Mouse (Mus musculus) heart, embryonic 14.5 days (tissue): ENCODE measurements around the gene Exoc3l. TPM values are rescaled to one million over a fixed set of nuclear protein-coding genes. Genes with fewer than 3 reads are reported as not detected.

Experiments used
- ATAC-seq: fragments of 200-750 bp; cut with Nextera tagmentation; 2 replicates; pipeline ENCODE4 v1.8.0; 2017; ENCODE audit warnings: low read depth, moderate TSS enrichment; ENCODE audit not compliant: insufficient number of reproducible peaks, insufficient read depth, low FRiP score
- H3K27ac ChIP-seq, 2 experiments: fragments of 200-500 bp in 1 of 2; fragments of 300-500 bp in 1 of 2; sonication (generic) in 1 of 2; replicated peaks in 1 of 2; 2 replicates each; pipeline ENCODE4 v1.5.1; 2012 to 2014; ENCODE audit warnings: low read depth in 2 of 2, low read length in 2 of 2, control low read depth in 1 of 2, mild to moderate bottlenecking in 1 of 2, mixed read lengths in 1 of 2; ENCODE audit not compliant: control insufficient read depth in 1 of 2, insufficient read depth in 1 of 2
- H3K27me3 ChIP-seq: fragments of 300-500 bp; sonication (generic); 2 replicates; pipeline ENCODE4 v1.6.1; 2014; ENCODE audit warnings: mild to moderate bottlenecking, low read length, control low read depth; ENCODE audit not compliant: control insufficient read depth, insufficient read depth
- H3K36me3 ChIP-seq: fragments of 300-500 bp; sonication (generic); 2 replicates; pipeline ENCODE4 v1.6.1; 2014; ENCODE audit warnings: mild to moderate bottlenecking, control low read depth, low read length, mixed read lengths; ENCODE audit not compliant: control insufficient read depth, insufficient read depth
- H3K4me1 ChIP-seq, 2 experiments: fragments of 200-500 bp in 1 of 2; fragments of 300-500 bp in 1 of 2; sonication (generic) in 1 of 2; 2 replicates each; pipeline ENCODE4 v1.6.1; 2012 to 2014; ENCODE audit warnings: low read length in 2 of 2, control low read depth in 1 of 2, mixed read lengths in 1 of 2; ENCODE audit not compliant: control insufficient read depth in 2 of 2, insufficient read depth in 2 of 2
- H3K4me2 ChIP-seq: fragments of 300-500 bp; sonication (generic); 2 replicates; pipeline ENCODE4 v1.6.1; 2014; ENCODE audit warnings: mild to moderate bottlenecking, low read length
- H3K4me3 ChIP-seq, 2 experiments: fragments of 200-500 bp in 1 of 2; fragments of 300-500 bp in 1 of 2; sonication (generic) in 1 of 2; 2 replicates each; pipeline ENCODE4 v1.5.1; 2012 to 2014; ENCODE audit warnings: low read length in 2 of 2, mild to moderate bottlenecking in 2 of 2, control low read depth in 1 of 2, low read depth in 1 of 2, moderate library complexity in 1 of 2; ENCODE audit not compliant: control insufficient read depth in 1 of 2, insufficient read depth in 1 of 2
- H3K9ac ChIP-seq: fragments of 300-500 bp; sonication (generic); 2 replicates; pipeline ENCODE4 v1.6.1; 2014; ENCODE audit warnings: mild to moderate bottlenecking, low read length
- H3K9me3 ChIP-seq: fragments of 300-500 bp; sonication (generic); 2 replicates; pipeline ENCODE4 v1.6.1; 2016; ENCODE audit warnings: low read length, control low read depth; ENCODE audit not compliant: control insufficient read depth
- WGBS: fragments of 180-500 bp; shearing (Covaris S2); extraction: QIAGEN DNeasy Blood & Tissue Kit; methylation state at CpG from one replicate; pipeline ENCODE4 v1.1.7; 2014; 5-methylcytosine and 5-hydroxymethylcytosine counted together
- polyA plus RNA-seq: library from polyadenylated mRNA; unstranded; fragments of >200 nt; fragmentation: Nextera tagmentation; extraction: Ambion mirVana; gene quantifications from 2 replicates; pipeline ENCODE4 v1.2.1, GENCODE M21; 2014

Gene Exoc3l
- polyA plus RNA-seq, 1 experiment from 2014 or later: 14.7 TPM

- peak; percentile 41 for ATAC-seq
- Histone ChIP-seq H3K4me3 (peak within 1 kb of the TSS; percentile 38 to 46), H3K9me3 (no peaks in the 10 kb centered on the region), H3K4me2 (peak within 1 kb of the TSS; percentile 83), H3K27me3 (no peaks in the 10 kb centered on the region), H3K36me3 (peaks cover 75% of the 10 kb centered on the region), H3K27ac (peak within 1 kb of the TSS; percentile 53 to 66), H3K4me1 (peaks cover 23 to 31% of the 10 kb centered on the region in 2 experiments), H3K9ac (peak within 1 kb of the TSS; percentile 74)
- WGBS: 5% methylated on average over 29 of the region's 30 CpGs
These were observed 9.6 kb upstream of the Exoc3l start, which contains the start of gene Elmo3 for GRCm38 (mm10) chr8:105305211-105306145. Gene Elmo3, plus strand, starts transcription at chr8:105305601.

GRCm38 (mm10) chr8:105304325-105305210, 8.7 kb upstream of the Exoc3l start:
- H3K4me3 ChIP-seq: no peak overlapping the region
- H3K4me2 ChIP-seq: no peak overlapping the region
- WGBS: 41% methylated on average over 9 of the region's 9 CpGs
- H3K9me3 ChIP-seq: no peaks in the 10 kb centered on the region
- H3K27me3 ChIP-seq: no peaks in the 10 kb centered on the region
- peaks cover 23 to 31% of the 10 kb centered on the region in 2 experiments for H3K4me1 ChIP-seq
- H3K9ac ChIP-seq: peak overlapping the region; percentile 74
- peak overlapping the region in 1 of 2 experiments; percentile 39; a peak in 3 of 4 replicates for H3K27ac ChIP-seq
- peak; percentile 11; the same call in 1 of the 2 replicates for ATAC-seq
- H3K36me3 ChIP-seq: peaks cover 78% of the 10 kb centered on the region

GRCm38 (mm10) chr8:105303874-105304273, 8.0 kb upstream of the Exoc3l start:
- no peaks in the 10 kb centered on the region for H3K27me3 ChIP-seq
- H3K4me1 ChIP-seq: peaks cover 24 to 34% of the 10 kb centered on the region in 2 experiments
- H3K9me3 ChIP-seq: no peaks in the 10 kb centered on the region
- no peak overlapping the region for H3K4me3 ChIP-seq
- no peak overlapping the region for H3K9ac ChIP-seq
- ATAC-seq: no peak
- no peak overlapping the region for H3K4me2 ChIP-seq
- peaks cover 76% of the 10 kb centered on the region for H3K36me3 ChIP-seq
- WGBS: 51% methylated on average over 9 of the region's 9 CpGs
- H3K27ac ChIP-seq: peak overlapping the region; percentile 30 to 39; a peak in 3 of 4 replicates

- Histone ChIP-seq H3K4me3 (no peak overlapping the region), H3K36me3 (peaks cover 75% of the 10 kb centered on the region), H3K4me1 (peaks cover 29 to 38% of the 10 kb centered on the region in 2 experiments), H3K9ac (no peak overlapping the region), H3K27ac (peak overlapping the region in 1 of 2 experiments; percentile 30; a peak in 1 of 4 replicates), H3K4me2 (no peak overlapping the region), H3K9me3 (no peaks in the 10 kb centered on the region), H3K27me3 (no peaks in the 10 kb centered on the region)
- ATAC-seq: no peak
- WGBS: 73% methylated on average over 8 of the region's 8 CpGs
These were observed 7.5 kb upstream of the Exoc3l start for GRCm38 (mm10) chr8:105303396-105303795.

GRCm38 (mm10) chr8:105299962-105300361, 4.1 kb upstream of the Exoc3l start:
- Histone ChIP-seq H3K4me2 (no peak overlapping the region), H3K4me1 (peaks cover 21 to 33% of the 10 kb centered on the region in 2 experiments), H3K27me3 (no peaks in the 10 kb centered on the region), H3K4me3 (no peak overlapping the region), H3K9me3 (no peaks in the 10 kb centered on the region), H3K9ac (no peak overlapping the region), H3K27ac (no peak overlapping the region), H3K36me3 (peaks cover 57% of the 10 kb centered on the region)
- ATAC-seq: no peak
- 93% methylated on average over 8 of the region's 8 CpGs for whole genome bisulfite sequencing

- peak overlapping the region; percentile 81 to 98 for H3K4me3 ChIP-seq
- ATAC-seq: no peak
- peak overlapping the region; percentile 77 for H3K4me2 ChIP-seq
- H3K4me1 ChIP-seq: peaks cover 11 to 20% of the 10 kb centered on the region in 2 experiments
- H3K27me3 ChIP-seq: no peaks in the 10 kb centered on the region
- no peaks in the 10 kb centered on the region for H3K9me3 ChIP-seq
- H3K9ac ChIP-seq: peak overlapping the region; percentile 95
- no peak overlapping the region for H3K27ac ChIP-seq
- H3K36me3 ChIP-seq: peaks cover 49% of the 10 kb centered on the region
- WGBS: 49% methylated on average over 18 of the region's 18 CpGs
These were observed 2.7 kb upstream of the Exoc3l start for GRCm38 (mm10) chr8:105298351-105299252.
